Mouse (Mus musculus) megakaryocyte progenitor cell, adult 5-6 weeks (primary cell): ENCODE data around the gene Idi1. TPM values are rescaled to one million over a fixed set of nuclear protein-coding genes. Genes with fewer than 3 reads are reported as not detected.
"Not testable (repeated sequence)": the region's sequence is repeated elsewhere in the genome, so short reads cannot be mapped to it uniquely, and the experiment has no call there.

Experiments
- ATAC-seq: replicated peaks from 2 replicates; pipeline ENCODE4 v1.8.0; 2016; ENCODE audit warnings: mild to moderate bottlenecking, moderate TSS enrichment, inconsistent platforms; ENCODE audit not compliant: poor library complexity
- total RNA-seq, 2 experiments: library from RNA; stranded (forward) in 1 of 2; stranded (reverse) in 1 of 2; fragments of 157-497, 149-512 nt in 1 of 2; fragments of 200-1000 nt in 1 of 2; gene quantifications; 2 replicates each; pipeline versions ENCODE4 v1.2.3 to v1.2.4; 2015 to 2017

Gene Idi1
- total RNA-seq, 2 experiments from 2014 or later, result 24.1 to 33.1 TPM

GRCm38 (mm10) chr13:8883870-8884269 lies 1.4 kb upstream of the Idi1 start:
- ATAC-seq, result not testable (repeated sequence)

- no peak for ATAC-seq
These were observed 872 bp downstream of the Idi1 start for GRCm38 (mm10) chr13:8886185-8886560.

GRCm38 (mm10) chr13:8888603-8889002 lies 3.3 kb downstream of the Idi1 start:
- peak; percentile 34 for ATAC-seq

GRCm38 (mm10) chr13:8905986-8906385 lies 20.7 kb downstream of the Idi1 start:
- not testable (repeated sequence) for ATAC-seq

GRCm38 (mm10) chr13:8913890-8914289 lies 28.6 kb downstream of the Idi1 start:
- not testable (repeated sequence) for ATAC-seq

GRCm38 (mm10) chr13:8933499-8933898 lies 48.2 kb downstream of the Idi1 start:
- peak; percentile 80 for ATAC-seq

GRCm38 (mm10) chr13:8937611-8938140 lies 52.4 kb downstream of the Idi1 start:
- ATAC-seq, result not testable (repeated sequence)

- ATAC-seq, result not testable (repeated sequence)
These were observed 55.8 kb downstream of the Idi1 start for GRCm38 (mm10) chr13:8941110-8941509.

- peak; percentile 27; the same call in 1 of the 2 replicates for ATAC-seq
These were observed 56.4 kb downstream of the Idi1 start for GRCm38 (mm10) chr13:8941701-8942100.

Other genes starting within 250 kb of the Idi1 start
- gene Wdr37, start 13.6 kb upstream of the Idi1 start, total RNA-seq (2015), result 19.4 and 20.0 TPM in 2 replicates
- gene Wdr37, start 13.6 kb upstream of the Idi1 start, total RNA-seq (2017), result 16.7 and 18.1 TPM in 2 replicates
- not detected in 2 replicates for gene Gm9745, start 62.7 kb downstream of the Idi1 start, total RNA-seq (2015)
- gene Gm9745, start 62.7 kb downstream of the Idi1 start, total RNA-seq (2017), result not detected in 2 replicates
- gene Idi2, start 67.4 kb downstream of the Idi1 start, total RNA-seq (2015), result not detected in 2 replicates
- gene Idi2, start 67.4 kb downstream of the Idi1 start, total RNA-seq (2017), result not detected in 2 replicates
- 120 and 127 TPM in 2 replicates for gene Gtpbp4, start 110.6 kb downstream of the Idi1 start, total RNA-seq (2015)
- gene Gtpbp4, start 110.6 kb downstream of the Idi1 start, total RNA-seq (2017), result 135 and 165 TPM in 2 replicates
- 77.1 and 82.9 TPM in 2 replicates for gene Larp4b, start 208.4 kb downstream of the Idi1 start, total RNA-seq (2015)
- gene Larp4b, start 208.4 kb downstream of the Idi1 start, total RNA-seq (2017), result 73.3 and 90.9 TPM in 2 replicates